Mouse (Mus musculus): ENCODE data around the gene Sympk. TPM values are rescaled to one million over a fixed set of nuclear protein-coding genes. Genes with fewer than 3 reads are reported as not detected.
A peak's percentile ranks its signal among the peaks of the same experiment; 100 is the strongest.

Gene Sympk
- polyA plus RNA-seq (2014; fragmentation: Nextera tagmentation; extraction: Ambion mirVana), result 22.9 and 26.8 TPM in 2 replicates

DNA sequence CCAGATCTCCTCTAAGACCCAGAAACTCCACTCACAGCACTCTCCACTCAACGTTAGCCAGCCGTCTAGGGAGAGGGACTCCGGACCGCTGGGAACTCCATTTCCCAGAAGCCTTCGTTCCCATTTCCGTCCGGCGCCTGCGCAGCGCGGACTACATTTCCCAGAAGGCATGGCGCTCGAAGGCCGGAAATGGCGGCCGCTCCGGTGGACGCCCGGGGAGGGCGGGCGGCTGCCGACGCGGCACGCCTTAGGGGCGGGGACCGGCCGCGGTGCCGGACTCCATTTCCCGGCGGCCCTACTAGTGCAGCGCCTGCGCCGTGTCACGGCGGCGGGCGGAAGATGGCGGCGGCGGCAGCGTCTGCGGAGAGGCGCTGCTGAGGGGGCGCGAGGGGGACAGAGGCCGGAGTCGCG, at the start of gene Sympk:
Gene Sympk, plus strand, starts transcription at position 282 of the 411 bp plus-strand sequence.
- 1% methylated on average over 35 of the region's 50 CpGs for WGBS
- DNase-seq (peak; percentile 99), ATAC-seq (ENCODE audit: insufficient read depth) (peak; percentile 95)
- Histone ChIP-seq H3K9me3 (ENCODE audit: low read depth, low read length) (no peaks in the 10 kb centered on the region), H3K9ac (peak within 1 kb of the TSS; percentile 90), H3K4me3 (ENCODE audit: low read depth, low read length) (peak within 1 kb of the TSS; percentile 76), H3K4me1 (ENCODE audit: insufficient read depth) (0 out of 2 replicates have a peak, but pooled peaks cover 5% of the 10 kb centered on the region), H3K27ac (ENCODE audit: low read depth) (peak within 1 kb of the TSS; percentile 20; the same call in 1 of the 2 replicates), H3K27me3 (ENCODE audit: insufficient read depth, low read length) (peaks cover 31% of the 10 kb centered on the region), H3K4me2 (peak within 1 kb of the TSS; percentile 91), H3K36me3 (ENCODE audit: insufficient read depth) (peaks cover 4% of the 10 kb centered on the region)
- no peak for TF ChIP-seq CTCF (IDR thresholded peaks at IDR 0.05; ENCODE audit: low read depth)

GRCm38 (mm10) chr7:18978381-18978780, 45.8 kb upstream of the Sympk start:
- Histone ChIP-seq H3K9ac (no peak overlapping the region), H3K27ac (ENCODE audit: low read depth) (no peak overlapping the region), H3K4me3 (ENCODE audit: low read depth, low read length) (no peak overlapping the region), H3K36me3 (ENCODE audit: insufficient read depth) (no peaks in the 10 kb centered on the region), H3K4me1 (ENCODE audit: insufficient read depth) (no peaks in the 10 kb centered on the region), H3K27me3 (ENCODE audit: insufficient read depth, low read length) (no peaks in the 10 kb centered on the region), H3K4me2 (no peak overlapping the region), H3K9me3 (ENCODE audit: low read depth, low read length) (no peaks in the 10 kb centered on the region)
- no peak for TF ChIP-seq CTCF (IDR thresholded peaks at IDR 0.05; ENCODE audit: low read depth)
- no peak for ATAC-seq (ENCODE audit: insufficient read depth)
- 73% methylated on average over 9 of the region's 9 CpGs for WGBS
- DNase-seq, result peak; percentile 61

GRCm38 (mm10) chr7:18986503-18986902, 37.7 kb upstream of the Sympk start:
- Histone ChIP-seq H3K9ac (no peak overlapping the region), H3K4me3 (ENCODE audit: low read depth, low read length) (no peak overlapping the region), H3K4me2 (no peak overlapping the region), H3K9me3 (ENCODE audit: low read depth, low read length) (no peaks in the 10 kb centered on the region), H3K4me1 (ENCODE audit: insufficient read depth) (no peaks in the 10 kb centered on the region), H3K27me3 (ENCODE audit: insufficient read depth, low read length) (peaks cover 3% of the 10 kb centered on the region), H3K27ac (ENCODE audit: low read depth) (no peak overlapping the region), H3K36me3 (ENCODE audit: insufficient read depth) (no peaks in the 10 kb centered on the region)
- 62% methylated on average over 2 of the region's 2 CpGs for WGBS
- DNase-seq, result no peak
- ATAC-seq (ENCODE audit: insufficient read depth), result no peak
- no peak for TF ChIP-seq CTCF (IDR thresholded peaks at IDR 0.05; ENCODE audit: low read depth)

DNA sequence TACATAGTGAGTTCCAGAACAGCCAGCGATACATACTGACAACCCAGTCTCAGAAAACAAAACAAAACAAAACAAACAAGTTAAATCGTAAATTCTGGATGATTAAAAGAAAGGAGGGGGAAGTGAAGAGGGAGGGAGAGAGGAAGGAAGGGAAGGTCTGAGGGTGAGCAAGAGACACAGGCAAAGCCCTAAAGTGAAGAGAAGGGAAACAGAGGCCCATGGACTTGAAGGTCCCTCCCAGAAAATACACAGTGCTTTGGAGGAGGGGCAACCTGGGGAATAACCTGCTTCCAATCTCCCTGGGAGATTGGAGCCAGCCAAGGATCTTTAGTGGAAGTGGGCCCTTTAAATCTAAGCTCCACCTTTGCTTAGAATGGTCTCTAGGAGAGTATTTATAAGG, 37.1 kb upstream of the Sympk start, which contains the start of gene Nanos2:
Gene Nanos2, plus strand, starts transcription at position 301 of the 400 bp plus-strand sequence.
- Histone ChIP-seq H3K4me3 (ENCODE audit: low read depth, low read length) (no peak within 1 kb of the TSS), H3K27me3 (ENCODE audit: insufficient read depth, low read length) (peaks cover 9% of the 10 kb centered on the region), H3K4me2 (no peak within 1 kb of the TSS), H3K36me3 (ENCODE audit: insufficient read depth) (no peaks in the 10 kb centered on the region), H3K9ac (no peak within 1 kb of the TSS), H3K9me3 (ENCODE audit: low read depth, low read length) (no peaks in the 10 kb centered on the region), H3K27ac (ENCODE audit: low read depth) (no peak within 1 kb of the TSS), H3K4me1 (ENCODE audit: insufficient read depth) (no peaks in the 10 kb centered on the region)
- 53% methylated on average over 2 of the region's 2 CpGs for WGBS
- DNase-seq, result no peak
- no peak for ATAC-seq (ENCODE audit: insufficient read depth)
- TF ChIP-seq CTCF (IDR thresholded peaks at IDR 0.05; ENCODE audit: low read depth), result no peak

DNA sequence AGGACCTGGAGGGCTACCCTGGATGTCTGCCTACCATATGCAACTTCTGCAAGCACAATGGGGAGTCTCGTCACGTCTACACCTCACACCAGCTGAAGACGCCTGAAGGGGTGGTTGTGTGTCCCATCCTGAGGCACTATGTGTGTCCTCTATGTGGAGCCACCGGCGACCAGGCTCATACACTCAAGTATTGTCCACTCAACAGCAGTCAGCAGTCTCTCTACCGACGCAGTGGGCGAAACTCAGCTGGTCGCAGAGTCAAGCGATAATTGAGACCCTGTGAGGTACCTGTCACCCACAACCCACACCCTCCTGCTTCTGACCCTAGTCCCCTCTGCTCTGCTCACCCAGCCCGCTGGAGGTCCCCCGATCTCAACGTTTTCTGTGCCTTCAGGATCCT, 36.4 kb upstream of the Sympk start:
- H3K36me3 ChIP-seq (ENCODE audit: insufficient read depth), result no peaks in the 10 kb centered on the region
- no peaks in the 10 kb centered on the region for H3K9me3 ChIP-seq (ENCODE audit: low read depth, low read length)
- H3K4me1 ChIP-seq (ENCODE audit: insufficient read depth), result no peaks in the 10 kb centered on the region
- H3K27ac ChIP-seq (ENCODE audit: low read depth), result no peak overlapping the region
- DNase-seq (no peak), ATAC-seq (ENCODE audit: insufficient read depth) (no peak)
- H3K9ac ChIP-seq, result no peak overlapping the region
- peaks cover 16% of the 10 kb centered on the region for H3K27me3 ChIP-seq (ENCODE audit: insufficient read depth, low read length)
- H3K4me2 ChIP-seq, result no peak overlapping the region
- TF ChIP-seq CTCF (IDR thresholded peaks at IDR 0.05; ENCODE audit: low read depth), result no peak
- WGBS, result 66% methylated on average over 13 of the region's 13 CpGs
- H3K4me3 ChIP-seq (ENCODE audit: low read depth, low read length), result no peak overlapping the region

- no peak for TF ChIP-seq CTCF (IDR thresholded peaks at IDR 0.05; ENCODE audit: low read depth)
- DNase-seq (no peak), ATAC-seq (ENCODE audit: insufficient read depth) (no peak)
- Histone ChIP-seq H3K9me3 (ENCODE audit: low read depth, low read length) (no peaks in the 10 kb centered on the region), H3K27ac (ENCODE audit: low read depth) (no peak overlapping the region), H3K4me1 (ENCODE audit: insufficient read depth) (no peaks in the 10 kb centered on the region), H3K4me3 (ENCODE audit: low read depth, low read length) (no peak overlapping the region), H3K4me2 (no peak overlapping the region), H3K36me3 (ENCODE audit: insufficient read depth) (no peaks in the 10 kb centered on the region), H3K27me3 (ENCODE audit: insufficient read depth, low read length) (peaks cover 19% of the 10 kb centered on the region), H3K9ac (no peak overlapping the region)
- WGBS, result 71% methylated on average over 6 of the region's 6 CpGs
These were observed 35.4 kb upstream of the Sympk start for GRCm38 (mm10) chr7:18988780-18989179.

GRCm38 (mm10) chr7:18989995-18990394, 34.2 kb upstream of the Sympk start:
- DNase-seq (peak; percentile 39), ATAC-seq (ENCODE audit: insufficient read depth) (no peak)
- no peak overlapping the region; the same call in 1 of the 2 replicates for H3K27ac ChIP-seq (ENCODE audit: low read depth)
- no peaks in the 10 kb centered on the region for H3K9me3 ChIP-seq (ENCODE audit: low read depth, low read length)
- no peaks in the 10 kb centered on the region for H3K36me3 ChIP-seq (ENCODE audit: insufficient read depth)
- H3K4me1 ChIP-seq (ENCODE audit: insufficient read depth), result no peaks in the 10 kb centered on the region
- H3K4me3 ChIP-seq (ENCODE audit: low read depth, low read length), result peak overlapping the region; percentile 52
- TF ChIP-seq CTCF (IDR thresholded peaks at IDR 0.05; ENCODE audit: low read depth), result peak; percentile 31; the same call in 1 of the 2 replicates
- H3K9ac ChIP-seq, result no peak overlapping the region
- H3K27me3 ChIP-seq (ENCODE audit: insufficient read depth, low read length), result peaks cover 19% of the 10 kb centered on the region
- 8% methylated on average over 5 of the region's 5 CpGs for WGBS
- H3K4me2 ChIP-seq, result peak overlapping the region; percentile 72
